Mouse (Mus musculus) testis, adult 2 months (tissue): ENCODE results near the gene Prkn.

Experiments used
- CTCF ChIP-seq: fragments of 200-500 bp; IDR thresholded peaks from 2 replicates; pipeline ENCODE4 v1.5.1; 2012; ENCODE audit warnings: low read depth, mild to moderate bottlenecking, inconsistent platforms, low read length, moderate library complexity; ENCODE audit not compliant: control insufficient read depth, insufficient read depth, insufficient replicate concordance
- POLR2A ChIP-seq: fragments of 200-500 bp; IDR thresholded peaks from 2 replicates; pipeline ENCODE4 v1.6.1; 2012; ENCODE audit warnings: low read depth, mild to moderate bottlenecking, inconsistent platforms, low read length, moderate library complexity; ENCODE audit not compliant: control insufficient read depth

GRCm38 (mm10) chr17:11267951-11268350, 427.8 kb downstream of the Prkn start:
- no peak for TF ChIP-seq CTCF
- TF ChIP-seq POLR2A, result no peak
